Mouse (Mus musculus) mouse embryonic stem cell (cell line): ENCODE results near the gene Armt1.
"Not testable (repeated sequence)": the region's sequence is repeated elsewhere in the genome, so short reads cannot be mapped to it uniquely, and the experiment has no call there.

ENCODE experiments used
- in situ Hi-C, 2 experiments: fragments of 300-500 bp; cut with MboI; formaldehyde crosslinking; loops; 1 replicate in 1 of 2; 3 replicates in 1 of 2; pipeline ENCODE4 v1.14.3; 2019 to 2020; ENCODE audit warnings: low sequenced_read_pairs in 2 of 2, low pct_unique_long_range_greater_than_20kb in 1 of 2, mixed read lengths in 1 of 2; ENCODE audit not compliant: unreplicated experiment in 1 of 2

The Armt1 gene

DNA sequence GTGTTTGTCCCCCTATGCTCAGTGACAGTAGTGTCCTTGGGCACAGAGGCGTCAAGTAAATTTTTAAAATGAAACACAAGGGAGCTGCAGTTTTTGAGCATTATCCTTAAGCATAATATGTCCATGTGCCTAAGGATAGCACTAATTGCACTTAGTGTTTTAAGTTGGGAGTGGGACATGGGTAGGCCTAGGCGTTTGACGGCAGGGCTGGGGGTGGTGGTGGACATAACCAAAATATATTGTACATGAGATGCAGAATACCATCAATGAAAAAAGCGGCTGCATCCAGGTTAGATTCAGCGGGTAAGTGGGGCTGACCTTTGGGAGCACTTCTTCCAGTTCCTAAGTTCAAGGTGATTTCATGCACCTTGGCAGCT is 533 bp upstream of the Armt1 start:
- in situ Hi-C loops: no loop called here

DNA sequence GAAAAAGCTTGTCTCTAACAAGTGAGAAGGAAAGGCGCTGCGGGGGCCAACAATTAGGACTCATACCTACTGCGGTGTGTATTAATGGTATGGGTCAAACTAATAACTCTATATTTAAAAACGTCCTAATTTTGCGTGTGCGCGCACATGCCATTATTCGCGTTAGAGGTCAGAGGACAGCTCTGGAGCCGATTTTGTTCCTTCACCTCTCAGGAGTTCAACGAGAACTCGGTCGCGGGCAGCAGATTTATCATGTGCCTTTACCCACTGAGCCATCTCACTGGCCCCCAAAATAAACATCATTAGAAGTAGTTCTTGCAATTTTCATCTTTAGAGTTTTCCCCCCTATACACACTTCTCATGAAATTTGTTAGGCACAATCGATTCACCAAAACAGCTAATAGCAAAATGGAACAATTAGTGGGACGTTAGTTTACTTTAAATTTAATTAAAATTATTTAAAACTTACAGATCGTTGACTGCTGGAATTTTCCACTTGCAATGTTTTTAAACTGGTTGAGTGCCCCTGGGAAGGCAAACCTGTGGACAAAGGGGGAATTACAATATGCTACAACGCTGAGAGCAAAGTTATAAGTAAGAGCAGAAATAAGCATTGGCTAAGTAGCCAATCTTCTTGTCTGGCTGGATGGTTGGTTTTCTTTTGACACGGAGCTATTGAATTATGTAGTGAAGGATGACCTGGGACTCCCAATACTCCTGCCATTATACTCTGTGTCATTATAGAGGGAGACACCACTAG is 909 bp downstream of the Armt1 start:
- in situ Hi-C loops: no loop called here

DNA sequence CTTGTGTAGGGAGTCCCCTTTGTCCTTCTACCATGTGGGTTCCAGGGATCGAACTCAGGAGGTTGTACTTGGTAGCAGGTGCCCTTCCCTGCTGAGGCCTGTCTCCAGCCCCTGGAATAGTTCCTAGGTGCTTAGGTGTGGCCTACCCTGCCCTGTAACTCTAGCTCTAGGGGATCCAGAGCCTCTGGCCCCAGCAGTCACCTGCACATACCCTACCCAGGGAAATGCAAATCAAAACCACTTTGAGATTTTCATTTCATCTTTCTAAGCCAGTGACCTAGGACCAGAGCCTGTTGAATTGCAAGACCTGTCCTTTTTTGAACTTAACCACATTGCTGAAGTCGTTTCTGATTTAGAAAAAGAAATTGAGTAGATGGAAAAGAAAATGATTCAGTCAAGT is 1.6 kb downstream of the Armt1 start:
- in situ Hi-C loops: not testable (repeated sequence)

DNA sequence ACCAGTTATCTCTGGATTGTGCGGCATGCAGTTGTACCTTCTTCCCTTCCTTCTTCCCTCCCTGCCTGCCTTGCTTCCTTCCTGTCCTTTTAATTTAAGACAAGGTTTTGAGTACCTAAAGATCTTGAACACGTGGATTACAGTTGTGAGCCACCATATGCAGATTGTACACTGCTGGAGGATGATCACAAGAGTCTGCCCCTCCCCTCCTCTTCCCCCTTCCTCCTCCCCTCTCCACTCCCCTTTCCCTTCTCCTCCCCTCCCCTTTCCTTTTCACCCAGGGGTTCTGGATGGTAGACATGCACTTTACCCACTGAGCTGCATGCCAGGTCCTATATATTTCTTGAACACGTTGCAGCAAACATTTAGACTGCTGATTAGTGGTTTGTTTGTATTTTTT is 3.1 kb downstream of the Armt1 start:
- in situ Hi-C loops: no loop called here

DNA sequence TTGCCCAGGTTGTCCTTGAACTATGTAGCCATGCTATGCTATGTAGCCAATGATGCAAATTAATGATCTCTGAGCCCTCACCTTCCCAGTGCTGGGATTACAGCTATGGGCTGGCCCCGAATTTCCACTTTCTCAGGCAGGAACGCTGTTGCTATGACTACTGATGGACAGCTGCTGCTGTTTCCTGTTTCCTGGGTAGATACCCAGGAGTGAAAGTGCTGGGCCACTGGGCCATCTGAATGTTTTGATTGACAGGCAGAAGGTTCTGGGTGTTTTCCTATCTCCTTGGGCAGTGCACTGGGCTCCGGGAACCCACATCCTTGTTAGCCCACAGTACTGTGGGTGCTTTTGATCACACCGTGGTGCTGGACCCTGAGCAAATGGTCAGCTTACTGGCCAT is 24.1 kb downstream of the Armt1 start:
- in situ Hi-C loops: no loop called here

DNA sequence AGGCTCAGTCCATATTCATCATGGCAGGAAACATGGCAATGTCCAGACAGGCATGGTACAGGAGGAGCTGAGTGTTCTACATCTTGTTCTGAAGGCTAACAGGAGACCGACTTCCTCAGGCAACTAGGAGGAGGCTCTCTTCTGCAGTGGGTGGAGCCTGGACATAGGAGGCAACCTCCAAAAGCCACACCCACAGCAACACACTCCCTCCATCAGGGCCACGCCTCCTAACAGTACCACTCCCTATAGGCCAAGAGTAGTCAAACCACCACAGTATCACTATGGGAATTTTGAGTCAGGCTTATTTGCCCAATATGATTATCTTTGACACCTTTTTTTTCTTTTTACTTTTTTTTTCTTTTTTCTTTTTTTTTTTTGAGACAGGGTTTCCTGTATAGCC is 27.9 kb downstream of the Armt1 start:
- in situ Hi-C loops: no loop called here

DNA sequence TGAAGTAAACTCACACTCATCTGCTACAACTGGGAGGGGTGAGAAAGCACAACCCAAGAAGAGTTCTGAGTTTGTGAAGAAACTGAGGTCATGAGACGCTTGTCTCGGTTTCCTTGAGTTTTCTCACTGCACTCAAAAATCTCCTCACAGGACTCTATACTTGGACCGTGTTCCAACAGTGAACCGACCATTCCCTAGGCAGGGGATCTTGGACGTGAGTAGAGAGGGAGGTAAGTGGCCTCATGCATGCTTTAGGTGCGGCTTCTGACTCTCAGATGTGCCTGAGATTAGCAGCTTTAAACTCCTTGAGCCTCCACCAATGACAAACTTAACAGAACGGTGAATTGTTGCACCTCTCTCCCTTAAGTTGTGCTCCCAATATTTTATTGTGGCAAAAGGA is 33.5 kb downstream of the Armt1 start:
- in situ Hi-C loops: no loop called here

DNA sequence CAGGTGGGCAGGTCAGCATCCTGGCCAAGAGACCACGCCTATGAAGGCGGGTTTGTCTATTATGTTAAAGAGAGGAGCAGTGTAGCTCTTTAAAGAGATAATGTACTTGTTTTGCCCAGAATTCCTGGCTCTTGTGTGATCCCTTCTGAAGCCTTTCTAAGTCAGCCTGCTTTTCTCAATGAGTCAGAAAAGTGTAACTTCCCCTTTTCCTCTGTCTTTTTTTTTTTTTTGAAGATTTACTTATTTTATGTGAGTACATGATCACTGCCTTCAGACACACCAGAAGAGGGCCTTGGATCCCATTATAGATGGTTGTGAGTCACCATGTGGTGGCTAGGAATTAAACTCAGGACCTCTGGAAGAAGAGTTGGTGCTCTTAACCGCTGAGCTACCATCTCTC is 37.1 kb downstream of the Armt1 start:
- in situ Hi-C loops: no loop called here

DNA sequence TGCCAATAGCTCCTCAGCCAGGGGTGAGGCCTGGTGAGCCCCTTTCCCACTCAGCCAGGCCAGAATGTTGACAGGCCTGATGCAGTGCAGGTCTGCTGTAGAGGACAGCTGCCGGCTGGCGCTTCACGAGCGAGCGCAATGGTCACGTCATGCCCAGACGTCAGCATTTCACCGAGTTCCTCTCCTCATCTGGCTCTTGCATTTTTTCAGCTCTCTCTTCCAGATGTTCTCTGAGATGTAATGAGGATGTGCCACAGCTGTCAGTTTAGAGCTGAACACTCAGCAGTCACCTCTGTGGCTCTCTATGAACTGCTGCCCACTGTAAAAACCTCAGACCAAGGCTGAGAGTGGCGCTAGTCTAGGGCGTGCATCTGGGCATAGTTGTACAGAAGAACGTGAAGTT is 41.3 kb downstream of the Armt1 start:
- in situ Hi-C loops: no loop called here

DNA sequence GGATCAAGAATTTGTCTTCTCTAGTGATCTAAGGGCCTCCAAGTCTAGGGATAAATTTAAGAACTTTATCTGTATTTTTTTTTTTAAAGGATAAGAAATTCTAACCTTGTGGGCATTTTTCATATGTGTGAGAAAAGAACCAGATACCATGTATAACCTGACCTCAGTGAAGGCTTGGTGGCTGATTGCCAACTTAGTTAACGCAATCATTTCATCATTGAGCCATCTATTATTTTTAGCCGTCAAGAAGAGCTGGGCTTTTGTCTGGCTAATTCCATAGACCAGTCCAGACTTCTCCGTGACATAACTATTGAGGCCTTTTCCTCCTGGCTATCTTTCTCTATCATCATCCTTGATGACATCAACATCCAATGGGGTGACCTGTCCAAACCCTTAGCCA is 43.2 kb downstream of the Armt1 start:
- in situ Hi-C loops: no loop called here

DNA sequence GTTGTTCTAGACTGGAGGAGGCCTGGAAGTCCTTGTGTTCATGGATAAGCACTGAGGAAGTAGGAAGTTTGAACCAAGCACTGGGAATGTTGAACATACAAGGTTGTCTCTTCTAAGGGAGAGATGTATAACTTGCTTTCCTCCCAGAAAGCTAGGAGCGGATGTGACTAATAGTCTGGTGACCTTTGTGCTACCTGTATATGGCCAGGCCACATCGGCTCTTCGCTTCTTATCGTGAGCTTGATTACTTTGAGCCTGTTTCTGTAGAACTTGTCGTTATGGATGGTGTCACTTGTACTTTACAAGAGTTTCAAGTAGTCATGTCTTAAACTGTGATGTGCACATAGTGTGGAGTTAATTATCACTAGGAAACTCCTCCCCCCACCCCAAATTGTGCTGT is 44.3 kb downstream of the Armt1 start:
- in situ Hi-C loops: no loop called here

DNA sequence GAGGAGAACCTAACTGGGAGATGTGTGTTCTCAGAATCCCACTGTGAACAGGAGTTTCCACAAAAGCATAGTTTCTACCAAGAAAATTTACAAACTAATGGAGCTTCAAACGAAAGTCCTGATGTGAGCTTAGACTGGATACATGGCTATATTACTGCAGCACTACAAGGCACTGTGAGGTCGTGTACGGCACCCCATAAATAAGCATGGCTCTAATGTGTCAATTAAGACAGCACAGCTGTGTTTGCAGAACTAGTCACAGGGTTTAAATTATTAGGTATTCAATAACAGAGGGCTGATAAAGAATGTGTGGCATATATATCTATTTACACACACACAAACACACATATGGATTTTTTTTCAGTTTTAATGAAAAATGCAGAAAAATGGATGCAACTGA is 48.7 kb downstream of the Armt1 start:
- in situ Hi-C loops: no loop called here

DNA sequence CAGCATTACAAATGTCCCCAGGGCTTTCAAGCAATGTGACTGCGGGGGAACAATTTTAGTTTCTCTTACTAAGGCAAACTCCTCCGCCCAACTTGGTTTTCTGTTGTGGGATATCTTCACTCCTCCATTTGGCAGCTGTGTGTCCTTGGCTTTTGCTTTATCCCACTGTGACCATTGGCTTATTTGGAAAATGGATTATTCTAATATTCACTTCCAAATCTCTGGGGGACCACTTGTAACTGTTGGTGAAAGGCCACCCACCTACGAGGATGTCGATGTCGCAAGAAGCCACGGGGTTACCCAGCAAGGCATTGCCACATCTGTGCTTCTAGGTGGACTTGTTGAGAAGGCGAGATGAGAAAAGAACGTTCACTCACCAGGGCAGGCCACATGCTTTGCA is 49.4 kb downstream of the Armt1 start:
- in situ Hi-C loops: no loop called here

DNA sequence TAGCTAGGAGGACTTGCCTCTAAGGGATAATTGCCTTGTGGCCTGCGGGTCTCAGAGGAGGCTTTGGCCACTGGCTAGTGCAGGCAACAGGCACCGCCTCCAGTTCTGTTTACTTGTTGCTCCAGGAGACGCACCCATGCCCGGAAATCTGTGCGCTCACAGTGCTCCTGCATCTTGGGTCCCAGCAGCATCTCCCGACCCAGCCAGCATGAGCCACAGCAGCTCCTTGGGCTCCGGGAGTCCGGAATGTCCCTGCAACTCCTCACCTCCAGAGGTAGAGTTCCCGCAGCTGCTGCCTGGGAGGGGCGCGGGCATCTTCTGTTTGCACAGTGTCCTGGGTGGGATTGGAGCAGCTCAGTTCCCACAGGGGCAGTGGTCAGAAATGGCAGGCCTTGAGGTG is 50.1 kb downstream of the Armt1 start, which contains the start of gene Ccdc170:
TSS of gene Ccdc170 (plus strand) at position 148 of the 400 bp plus-strand sequence.
- in situ Hi-C loops: no loop called here

DNA sequence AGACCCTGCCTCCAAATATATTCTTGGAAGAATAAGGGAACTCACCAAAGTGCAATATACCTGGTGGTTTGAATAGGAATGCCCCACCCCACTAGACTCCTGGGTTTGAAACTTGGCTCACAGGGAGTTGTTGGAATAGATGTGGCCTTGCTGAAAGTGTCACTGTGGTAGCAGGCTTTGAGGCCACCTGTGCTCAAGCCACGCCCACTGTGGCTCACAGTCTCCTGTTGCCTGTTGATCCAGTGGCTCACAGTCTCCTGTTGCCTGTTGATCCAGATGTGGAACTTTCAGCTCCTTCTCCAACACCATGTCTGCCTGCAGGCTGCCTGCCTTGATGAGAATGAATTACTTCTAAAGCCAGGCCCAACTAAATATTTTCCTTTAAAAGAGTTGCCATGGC is 51.6 kb downstream of the Armt1 start:
- in situ Hi-C loops: no loop called here

DNA sequence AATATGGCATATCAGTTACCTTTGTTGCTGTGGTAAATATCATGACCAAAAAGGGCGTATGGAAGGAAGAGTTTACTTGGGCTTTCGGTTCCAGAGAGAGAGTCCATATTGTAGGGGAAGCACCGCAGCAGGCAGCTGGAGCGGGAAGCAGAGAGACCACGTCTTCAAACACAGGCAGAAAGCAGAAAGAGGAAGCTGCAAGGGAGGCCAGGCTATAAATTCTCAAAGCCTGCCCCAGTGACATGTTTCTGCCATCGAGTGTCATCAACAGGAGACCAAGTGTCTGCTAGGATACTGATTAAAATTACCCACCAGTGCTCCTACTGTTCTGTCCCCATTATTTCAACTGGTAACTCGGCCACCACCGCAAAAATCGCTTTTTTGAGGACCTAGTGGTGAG is 52.7 kb downstream of the Armt1 start:
- in situ Hi-C loops: no loop called here

DNA sequence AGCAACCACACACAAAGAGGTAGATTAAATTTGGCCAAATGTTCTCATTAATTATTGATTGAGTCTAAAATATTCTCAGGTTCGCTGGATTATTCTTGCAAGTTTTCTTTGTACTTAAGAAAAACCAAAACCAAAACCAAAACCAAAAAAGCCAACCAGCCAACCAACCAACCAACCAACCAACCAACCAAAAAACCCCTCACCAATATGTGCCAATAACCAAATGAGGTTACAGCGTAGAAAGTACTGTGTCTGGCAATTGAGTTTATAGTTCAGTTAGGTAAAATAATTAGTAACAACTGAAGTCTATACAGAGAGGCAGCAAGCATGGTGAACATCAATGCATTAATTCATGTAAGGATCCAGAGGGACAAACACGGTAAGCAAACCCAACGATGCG is 57.6 kb downstream of the Armt1 start:
- in situ Hi-C loops: no loop called here

DNA sequence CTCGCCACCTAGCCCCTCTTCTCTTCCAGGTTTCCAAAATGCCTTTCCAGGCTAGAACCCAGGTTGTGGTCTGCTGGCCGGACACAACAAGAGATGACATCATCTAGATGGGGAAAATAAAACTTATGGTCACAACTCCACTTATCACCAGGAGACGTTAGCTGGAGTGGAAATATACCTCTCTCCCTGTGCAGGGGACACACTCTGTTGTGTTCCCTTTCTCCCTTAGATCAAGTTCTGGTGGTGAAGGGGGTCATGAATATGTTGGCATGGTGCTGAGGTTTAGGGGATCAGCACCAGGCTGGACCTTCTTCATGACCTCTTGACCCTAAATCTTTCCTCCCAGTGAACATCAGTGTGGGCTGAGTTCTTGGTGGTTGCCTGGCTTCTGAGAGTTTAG is 59.0 kb downstream of the Armt1 start:
- in situ Hi-C loops: no loop called here

DNA sequence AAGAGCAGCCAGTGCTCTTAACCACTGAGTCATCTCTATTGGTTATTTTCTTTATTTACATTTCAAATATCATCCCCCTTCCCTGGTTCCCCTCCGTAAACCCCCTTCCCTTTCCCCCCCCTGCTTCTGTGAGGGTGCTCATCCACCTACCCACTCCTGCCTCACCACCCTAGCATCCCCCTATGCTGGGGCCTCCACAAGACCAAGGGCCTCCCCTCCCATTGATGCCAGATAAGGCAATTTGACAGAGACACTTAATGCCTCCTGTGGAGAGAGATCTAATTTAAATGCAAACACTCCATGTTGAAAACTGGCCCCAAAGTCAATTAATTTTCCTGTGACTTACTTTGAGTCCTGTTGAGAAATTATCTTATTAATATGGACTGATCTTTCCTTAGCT is 59.8 kb downstream of the Armt1 start:
- in situ Hi-C loops: no loop called here

DNA sequence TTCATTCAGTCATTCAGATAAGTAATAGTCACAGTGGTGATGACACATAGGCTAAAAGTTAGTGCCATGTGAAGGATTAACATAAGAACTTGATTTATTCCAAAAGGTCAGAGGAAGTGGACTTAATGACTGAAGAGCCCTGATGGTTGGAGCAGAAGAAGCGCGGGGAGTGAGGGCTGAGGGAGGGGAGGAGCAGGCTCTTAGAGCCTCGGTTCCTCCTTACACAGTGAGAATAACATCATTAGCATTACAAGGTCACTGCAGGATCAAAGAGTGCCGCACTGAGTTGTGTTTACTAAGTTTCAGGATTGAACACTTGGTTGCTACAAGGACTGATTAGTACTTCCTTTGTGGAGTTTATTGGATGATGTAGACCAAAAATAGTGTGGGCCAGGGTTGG is 60.6 kb downstream of the Armt1 start:
- in situ Hi-C loops: no loop called here

DNA sequence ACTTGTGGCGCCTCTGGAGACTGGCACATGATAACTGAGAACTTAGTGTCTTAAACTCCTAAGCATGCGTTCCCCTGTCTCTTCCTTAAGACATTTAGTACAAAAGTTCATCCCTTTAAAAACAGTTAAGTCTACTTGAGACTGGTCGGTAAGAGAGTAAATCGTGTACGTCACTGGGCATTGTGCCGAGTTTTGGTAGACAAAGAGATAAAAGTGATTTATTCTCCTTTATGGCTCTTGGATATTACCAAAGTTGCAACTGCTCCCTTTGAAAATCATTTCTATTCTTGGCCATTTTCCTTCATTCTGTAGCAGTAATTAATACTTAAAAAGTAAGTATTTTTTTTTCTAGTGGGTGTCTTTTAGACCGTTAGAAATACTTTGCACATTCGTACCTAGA is 71.0 kb downstream of the Armt1 start:
- in situ Hi-C loops: no loop called here
